Mouse (Mus musculus) stomach, embryonic 14.5 days (tissue): ENCODE results near the gene Kctd10. TPM values are rescaled to one million over a fixed set of nuclear protein-coding genes. Genes with fewer than 3 reads are reported as not detected.
A peak's percentile ranks its signal among the peaks of the same experiment; 100 is the strongest.

Experiments
- ATAC-seq: fragments of 200-750 bp; cut with Nextera tagmentation; 2 replicates; pipeline ENCODE4 v1.8.0; 2017; ENCODE audit warnings: low read depth, moderate TSS enrichment; ENCODE audit not compliant: insufficient number of reproducible peaks, insufficient read depth, low FRiP score
- H3K27ac ChIP-seq: fragments of 300-500 bp; sonication (generic); 2 replicates; pipeline ENCODE4 v1.5.1; 2014; ENCODE audit warnings: mild to moderate bottlenecking, low read length, moderate library complexity, mixed read lengths
- H3K27me3 ChIP-seq: fragments of 300-500 bp; sonication (generic); 2 replicates; pipeline ENCODE4 v1.6.1; 2014; ENCODE audit warnings: low read length, control low read depth, mixed read lengths; ENCODE audit not compliant: control insufficient read depth, insufficient read depth
- H3K36me3 ChIP-seq: fragments of 300-500 bp; sonication (generic); 2 replicates; pipeline ENCODE4 v1.6.1; 2014; ENCODE audit warnings: mild to moderate bottlenecking, control low read depth, low read length, moderate library complexity, mixed read lengths; ENCODE audit not compliant: control insufficient read depth, insufficient read depth
- H3K4me1 ChIP-seq: fragments of 300-500 bp; sonication (generic); 2 replicates; pipeline ENCODE4 v1.6.1; 2014; ENCODE audit warnings: low read length, control low read depth, mixed read lengths; ENCODE audit not compliant: control insufficient read depth, insufficient read depth
- H3K4me2 ChIP-seq: fragments of 300-500 bp; sonication (generic); replicated peaks from 2 replicates; pipeline ENCODE4 v1.6.1; 2014; ENCODE audit warnings: low read depth, low read length, control low read depth
- H3K4me3 ChIP-seq: fragments of 300-500 bp; sonication (generic); 2 replicates; pipeline ENCODE4 v1.5.1; 2014; ENCODE audit warnings: low read depth, low read length, control low read depth
- H3K9ac ChIP-seq: fragments of 300-500 bp; sonication (generic); replicated peaks from 2 replicates; pipeline ENCODE4 v1.6.1; 2014; ENCODE audit warnings: low read depth, mild to moderate bottlenecking, control low read depth, low read length, moderate library complexity, mixed read lengths
- H3K9me3 ChIP-seq: fragments of 300-500 bp; sonication (generic); 2 replicates; pipeline ENCODE4 v1.6.1; 2016; ENCODE audit warnings: low read depth, low read length, control low read depth; ENCODE audit not compliant: control insufficient read depth
- WGBS: fragments of 180-500 bp; shearing (Covaris S2); extraction: QIAGEN DNeasy Blood & Tissue Kit; methylation state at CpG from one replicate; pipeline ENCODE4 v1.1.7; 2014; 5-methylcytosine and 5-hydroxymethylcytosine counted together
- polyA plus RNA-seq: library from polyadenylated mRNA; unstranded; fragments of >200 nt; fragmentation: Nextera tagmentation; extraction: Ambion mirVana; gene quantifications from 2 replicates; pipeline ENCODE4 v1.2.1, GENCODE M21; 2014

Kctd10 gene
- polyA plus RNA-seq, 1 experiment from 2014 or later, result 111 TPM

- Histone ChIP-seq H3K9me3 (no peaks in the 10 kb centered on the region), H3K9ac (no peak overlapping the region), H3K4me3 (no peak overlapping the region), H3K27ac (no peak overlapping the region), H3K36me3 (peaks cover 78% of the 10 kb centered on the region), H3K27me3 (no peaks in the 10 kb centered on the region), H3K4me2 (no peak overlapping the region), H3K4me1 (peaks cover 45% of the 10 kb centered on the region)
- no peak for ATAC-seq
- 91% methylated on average over 14 of the region's 14 CpGs for WGBS
Measured at GRCm38 (mm10) chr5:114368121-114368520, 12.2 kb downstream of the Kctd10 start.

GRCm38 (mm10) chr5:114365043-114365752 is 15.1 kb downstream of the Kctd10 start:
- 76% methylated on average over 23 of the region's 23 CpGs for WGBS
- Histone ChIP-seq H3K4me1 (peaks cover 18% of the 10 kb centered on the region), H3K27me3 (no peaks in the 10 kb centered on the region), H3K4me2 (no peak overlapping the region), H3K36me3 (peaks cover 76% of the 10 kb centered on the region), H3K4me3 (no peak overlapping the region), H3K9ac (no peak overlapping the region), H3K9me3 (no peaks in the 10 kb centered on the region), H3K27ac (peak overlapping the region; percentile 79)
- peak; percentile 88 for ATAC-seq

- 84% methylated on average over 15 of the region's 15 CpGs for WGBS
- Histone ChIP-seq H3K27me3 (no peaks in the 10 kb centered on the region), H3K36me3 (peaks cover 36% of the 10 kb centered on the region), H3K4me3 (no peak overlapping the region), H3K4me2 (no peak overlapping the region), H3K9me3 (no peaks in the 10 kb centered on the region), H3K4me1 (peaks cover 23% of the 10 kb centered on the region; the same call in 1 of the 2 replicates), H3K9ac (no peak overlapping the region), H3K27ac (no peak overlapping the region)
- no peak for ATAC-seq
Measured at GRCm38 (mm10) chr5:114360968-114361367, 19.3 kb downstream of the Kctd10 start.

GRCm38 (mm10) chr5:114359586-114359985 is 20.7 kb downstream of the Kctd10 start:
- WGBS, result 31% methylated on average over 8 of the region's 8 CpGs
- no peak for ATAC-seq

GRCm38 (mm10) chr5:114358833-114359232 is 21.5 kb downstream of the Kctd10 start:
- H3K9ac ChIP-seq, result no peak overlapping the region
- 81% methylated on average over 10 of the region's 10 CpGs for WGBS
- H3K4me2 ChIP-seq, result no peak overlapping the region
- no peak overlapping the region for H3K4me3 ChIP-seq
- ATAC-seq, result no peak
- no peaks in the 10 kb centered on the region for H3K9me3 ChIP-seq
- H3K27me3 ChIP-seq, result no peaks in the 10 kb centered on the region
- peak overlapping the region; percentile 55; the same call in 1 of the 2 replicates for H3K27ac ChIP-seq
- peaks cover 17% of the 10 kb centered on the region for H3K36me3 ChIP-seq
- peaks cover 18% of the 10 kb centered on the region; the same call in 1 of the 2 replicates for H3K4me1 ChIP-seq

More at GRCm38 (mm10) chr5:114359586-114359985, 20.7 kb downstream of the Kctd10 start:
- Histone ChIP-seq H3K4me2 (no peak overlapping the region), H3K4me1 (peaks cover 18% of the 10 kb centered on the region; the same call in 1 of the 2 replicates), H3K9me3 (no peaks in the 10 kb centered on the region), H3K4me3 (no peak overlapping the region), H3K27me3 (no peaks in the 10 kb centered on the region), H3K36me3 (peaks cover 24% of the 10 kb centered on the region), H3K27ac (peak overlapping the region; percentile 55; the same call in 1 of the 2 replicates), H3K9ac (no peak overlapping the region)

- Histone ChIP-seq H3K27ac (peak overlapping the region; percentile 95), H3K36me3 (peaks cover 1% of the 10 kb centered on the region), H3K27me3 (no peaks in the 10 kb centered on the region), H3K4me2 (peak overlapping the region; percentile 35), H3K4me3 (peak overlapping the region; percentile 16; the same call in 1 of the 2 replicates), H3K4me1 (peaks cover 18% of the 10 kb centered on the region; the same call in 1 of the 2 replicates), H3K9ac (peak overlapping the region; percentile 28), H3K9me3 (no peaks in the 10 kb centered on the region)
- 30% methylated on average over 23 of the region's 23 CpGs for WGBS
- ATAC-seq, result peak; percentile 81
Measured at GRCm38 (mm10) chr5:114356936-114357751, 23.2 kb downstream of the Kctd10 start.

- peak; percentile 88 for ATAC-seq
- H3K9ac ChIP-seq, result peak overlapping the region; percentile 28
- 12% methylated on average over 7 of the region's 7 CpGs for WGBS
Measured at GRCm38 (mm10) chr5:114356250-114356935, 23.9 kb downstream of the Kctd10 start.

GRCm38 (mm10) chr5:114351490-114351889 is 28.8 kb downstream of the Kctd10 start:
- Histone ChIP-seq H3K27ac (no peak overlapping the region), H3K4me2 (no peak overlapping the region), H3K27me3 (no peaks in the 10 kb centered on the region), H3K36me3 (no peaks in the 10 kb centered on the region), H3K9ac (no peak overlapping the region), H3K4me1 (no peaks in the 10 kb centered on the region), H3K9me3 (no peaks in the 10 kb centered on the region), H3K4me3 (no peak overlapping the region)
- ATAC-seq, result no peak
- 58% methylated on average over 10 of the region's 10 CpGs for WGBS

More at GRCm38 (mm10) chr5:114356250-114356935, 23.9 kb downstream of the Kctd10 start:
- peaks cover 18% of the 10 kb centered on the region; the same call in 1 of the 2 replicates for H3K4me1 ChIP-seq
- H3K4me2 ChIP-seq, result peak overlapping the region; percentile 35
- peak overlapping the region; percentile 95 for H3K27ac ChIP-seq
- H3K27me3 ChIP-seq, result no peaks in the 10 kb centered on the region
- no peaks in the 10 kb centered on the region; the same call in 1 of the 2 replicates for H3K36me3 ChIP-seq
- peak overlapping the region; percentile 16; the same call in 1 of the 2 replicates for H3K4me3 ChIP-seq
- H3K9me3 ChIP-seq, result no peaks in the 10 kb centered on the region
